Mouse (Mus musculus): Measurements from ENCODE around the gene Gkn2.

DNA sequence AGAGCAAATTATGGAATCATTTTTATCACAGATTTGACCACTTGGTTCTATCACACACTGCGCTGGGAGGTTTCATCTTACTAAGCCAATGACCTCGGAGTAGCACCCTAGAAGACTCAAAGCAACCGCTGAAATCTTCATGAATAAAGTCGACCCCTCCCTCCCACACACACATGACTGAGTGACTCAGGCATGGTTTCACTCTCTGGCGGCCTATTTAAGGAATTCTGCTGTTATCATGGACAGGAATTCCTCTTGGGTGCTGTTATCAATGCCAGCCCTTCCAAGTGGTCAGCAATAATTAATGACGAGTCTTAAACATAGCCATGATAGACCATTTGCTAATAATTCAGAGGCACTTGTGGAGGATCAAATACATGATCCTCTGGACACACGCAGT is 49.1 kb downstream of the Gkn2 start:
- TF ChIP-seq GATA1 (IDR thresholded peaks at IDR 0.05; ENCODE audit: borderline replicate concordance, low read length) (no peak), FLI1 (IDR thresholded peaks at IDR 0.05; ENCODE audit: low read length) (no peak)

All from megakaryocyte, embryonic 14.5 days (primary cell).